Mouse (Mus musculus) embryonic fibroblast, embryonic 13.5 days (primary cell): ENCODE measurements around the gene Apba3.

Experiments used
- CTCF ChIP-seq: IDR thresholded peaks from 2 replicates; pipeline ENCODE4 v1.5.1; 2011; ENCODE audit warnings: mild to moderate bottlenecking, control low read depth, low read length, moderate library complexity, borderline replicate concordance; ENCODE audit not compliant: insufficient read depth
- POLR2A ChIP-seq: IDR thresholded peaks from 2 replicates; pipeline ENCODE4 v1.6.1; 2011; ENCODE audit warnings: low read depth, mild to moderate bottlenecking, control low read depth, low read length, moderate library complexity

GRCm38 (mm10) chr10:81273842-81274241 lies 7.1 kb downstream of the Apba3 start:
- TF ChIP-seq CTCF: no peak
- TF ChIP-seq POLR2A: no peak
